Mouse (Mus musculus) mouse embryonic stem cell (cell line): ENCODE measurements around the gene Anp32e.
"Not testable (repeated sequence)": the region's sequence is repeated elsewhere in the genome, so short reads cannot be mapped to it uniquely, and the experiment has no call there.

Experiments
- in situ Hi-C, 2 experiments: fragments of 300-500 bp; cut with MboI; formaldehyde crosslinking; loops; 1 replicate in 1 of 2; 3 replicates in 1 of 2; pipeline ENCODE4 v1.14.3; 2019 to 2020; ENCODE audit warnings: low sequenced_read_pairs in 2 of 2, low pct_unique_long_range_greater_than_20kb in 1 of 2, mixed read lengths in 1 of 2; ENCODE audit not compliant: unreplicated experiment in 1 of 2

Anp32e gene

DNA sequence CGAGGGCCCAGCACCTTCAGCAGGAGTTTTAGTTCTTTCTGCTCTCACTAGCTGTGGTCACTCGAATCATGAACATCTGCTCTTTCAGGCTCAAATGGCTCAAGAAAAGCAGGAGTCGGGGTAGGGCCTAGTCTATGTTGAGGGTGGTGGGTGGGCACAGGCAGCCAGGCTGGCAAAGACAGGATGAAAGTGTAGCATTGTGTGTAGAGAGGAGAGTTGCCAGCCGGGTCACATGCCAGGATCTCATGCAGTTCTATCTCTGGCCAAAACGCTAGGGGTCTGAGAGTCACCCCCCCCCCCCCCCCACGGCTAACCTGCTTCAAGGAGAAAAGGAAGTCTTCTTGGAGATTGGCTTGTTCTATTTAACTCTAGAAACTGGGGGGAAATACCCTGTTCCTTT is 26.4 kb upstream of the Anp32e start:
- in situ Hi-C loops, result no loop called here

- in situ Hi-C loops, result no loop called here
Measured at GRCm38 (mm10) chr3:95903753-95904502, 25.1 kb upstream of the Anp32e start.

DNA sequence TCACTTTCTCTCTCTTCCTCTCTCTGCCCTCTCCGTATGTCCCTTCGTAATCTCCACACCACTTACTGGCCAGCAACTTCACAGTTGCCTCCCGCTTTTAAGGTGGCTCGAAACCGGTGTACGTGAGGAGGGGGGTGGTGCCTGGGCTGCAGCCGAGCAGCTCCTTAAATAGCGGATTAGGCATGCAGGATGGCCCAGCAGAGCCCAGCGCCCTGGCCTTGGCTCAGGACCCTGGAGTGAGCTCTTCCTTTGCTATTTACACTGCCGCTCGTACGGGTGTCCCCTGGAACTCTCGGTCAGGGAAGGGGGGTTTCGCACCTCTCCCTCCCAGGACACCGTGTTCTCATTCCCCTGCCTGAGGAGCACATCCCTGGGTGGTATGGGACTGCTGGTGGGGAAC is 24.5 kb upstream of the Anp32e start, which contains the start of gene Car14:
TSS of gene Car14 (minus strand) at position 124 of the 400 bp plus-strand sequence.
- in situ Hi-C loops, result no loop called here

- in situ Hi-C loops, result no loop called here
Measured at GRCm38 (mm10) chr3:95905146-95905939, 23.7 kb upstream of the Anp32e start.

GRCm38 (mm10) chr3:95905940-95906492 is 23.0 kb upstream of the Anp32e start:
- in situ Hi-C loops, result no loop called here

GRCm38 (mm10) chr3:95906860-95907259 is 22.2 kb upstream of the Anp32e start:
- in situ Hi-C loops, result no loop called here

DNA sequence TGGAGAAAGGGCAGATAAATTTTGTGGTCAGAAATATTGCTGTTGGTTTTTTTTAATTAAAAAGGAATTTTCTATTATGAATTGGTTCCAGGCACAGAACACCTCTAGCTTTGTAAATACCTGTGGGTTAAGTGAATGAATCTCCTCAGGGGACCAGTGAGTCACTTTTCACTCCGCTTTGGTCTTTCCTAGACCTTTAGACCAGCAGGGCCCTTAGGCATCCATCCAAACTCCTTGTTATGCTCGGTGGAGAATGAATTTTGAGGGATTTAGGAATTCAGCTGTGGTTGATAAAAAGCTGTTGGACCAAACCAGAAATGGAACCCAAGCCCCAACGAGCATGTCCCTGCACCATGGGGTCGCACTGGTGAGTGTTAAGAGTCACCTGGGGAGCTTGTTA is 21.4 kb upstream of the Anp32e start:
- in situ Hi-C loops, result no loop called here

DNA sequence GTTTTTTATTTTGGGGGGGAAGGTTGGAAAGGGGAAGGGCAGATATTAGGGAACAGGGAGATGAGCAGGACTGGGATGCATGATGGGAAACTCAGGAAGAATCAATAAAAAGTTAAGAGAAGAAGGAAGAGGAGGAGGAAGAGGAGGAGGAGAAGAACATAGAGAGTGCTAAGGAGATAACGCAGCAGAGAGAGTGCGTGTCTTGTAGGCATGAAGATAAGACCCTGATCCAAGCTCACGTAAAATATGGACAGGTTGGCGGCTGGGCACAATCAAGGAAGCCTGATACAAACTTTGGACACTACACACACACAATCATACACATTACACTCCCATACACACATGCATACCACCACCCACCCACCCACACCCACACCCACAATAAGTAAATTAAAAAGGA is 14.3 kb upstream of the Anp32e start:
- in situ Hi-C loops, result no loop called here

DNA sequence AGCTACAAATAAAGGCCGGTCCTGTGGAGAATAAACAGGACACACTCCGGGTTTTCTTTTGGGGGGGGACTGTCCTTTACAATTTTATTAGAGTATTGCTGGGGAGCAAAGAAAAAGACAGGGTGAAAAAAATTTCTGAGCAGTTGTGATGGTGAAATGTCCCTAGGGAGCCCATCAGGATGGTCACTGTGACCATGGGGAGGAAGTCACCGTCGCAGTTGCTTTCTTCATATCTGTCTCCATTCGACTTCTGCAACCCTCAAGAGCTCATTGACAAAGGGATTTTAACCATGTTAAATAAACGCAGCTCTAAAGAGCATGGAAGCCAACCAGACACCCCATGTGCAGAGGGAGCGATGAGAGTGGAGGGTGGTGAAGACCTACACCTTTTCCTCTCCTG is 12.3 kb upstream of the Anp32e start:
- in situ Hi-C loops, result no loop called here

DNA sequence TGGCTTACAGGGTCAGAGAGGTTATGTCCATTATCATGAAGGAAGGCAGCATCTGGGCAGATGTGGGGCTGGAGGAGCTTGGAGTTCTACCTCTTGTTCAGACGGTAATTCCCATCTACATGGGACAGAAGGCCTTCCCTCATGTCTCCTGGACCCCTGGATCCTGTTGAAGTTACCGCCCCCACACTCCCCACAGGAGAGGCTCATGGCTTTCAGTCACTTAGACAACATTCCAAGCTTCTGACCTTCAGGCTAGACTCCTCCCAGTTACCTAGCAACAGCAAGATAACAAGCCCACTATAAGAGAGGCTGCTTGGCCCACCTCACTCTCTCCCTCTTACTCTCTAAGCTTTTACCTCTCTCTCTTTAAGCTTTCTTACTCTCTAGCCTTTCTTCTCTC is 8.5 kb upstream of the Anp32e start:
- in situ Hi-C loops, result not testable (repeated sequence)

GRCm38 (mm10) chr3:95923429-95923828 is 5.6 kb upstream of the Anp32e start:
- in situ Hi-C loops, result not testable (repeated sequence)

DNA sequence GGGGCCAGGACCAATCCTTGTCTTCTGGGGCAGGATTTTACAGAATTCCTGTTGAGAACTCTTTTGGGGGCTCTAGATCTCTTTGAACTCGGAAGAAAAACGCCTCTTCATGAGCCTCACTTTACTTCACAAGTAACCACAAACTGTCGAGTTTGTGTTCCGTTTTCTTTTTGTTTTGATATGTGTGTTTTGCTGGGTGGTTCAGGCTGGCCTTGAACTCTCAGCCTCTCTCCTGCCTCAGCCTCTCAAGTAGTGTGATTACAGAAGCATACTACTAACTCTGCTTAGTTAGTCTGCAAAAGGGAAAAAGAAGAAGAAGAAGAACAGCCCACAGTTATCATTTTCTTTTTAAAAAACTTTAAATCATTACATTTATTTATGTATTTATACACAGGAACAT is 4.9 kb upstream of the Anp32e start:
- in situ Hi-C loops, result no loop called here

- in situ Hi-C loops, result no loop called here
Measured at GRCm38 (mm10) chr3:95925087-95925486, 4.0 kb upstream of the Anp32e start.

DNA sequence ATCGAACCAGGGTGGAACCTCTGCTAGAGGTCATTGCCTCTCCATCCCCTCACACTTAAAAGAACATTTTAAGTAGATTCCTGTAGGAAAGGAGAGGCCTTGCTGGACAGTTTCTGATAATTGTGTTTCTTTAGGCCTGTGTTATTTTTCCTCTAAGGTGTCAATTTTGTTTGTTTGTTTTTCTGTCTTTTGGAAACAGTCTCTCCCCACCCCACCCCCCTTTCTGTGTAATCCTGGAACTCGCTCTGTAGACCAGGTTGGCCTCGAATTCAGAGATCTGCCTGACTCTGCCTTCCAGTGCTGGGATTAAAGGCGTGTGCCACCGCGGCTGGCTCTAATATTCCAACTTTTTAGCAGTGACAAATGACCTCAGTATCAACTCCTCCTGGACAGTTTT is 787 bp upstream of the Anp32e start:
- in situ Hi-C loops, result no loop called here

DNA sequence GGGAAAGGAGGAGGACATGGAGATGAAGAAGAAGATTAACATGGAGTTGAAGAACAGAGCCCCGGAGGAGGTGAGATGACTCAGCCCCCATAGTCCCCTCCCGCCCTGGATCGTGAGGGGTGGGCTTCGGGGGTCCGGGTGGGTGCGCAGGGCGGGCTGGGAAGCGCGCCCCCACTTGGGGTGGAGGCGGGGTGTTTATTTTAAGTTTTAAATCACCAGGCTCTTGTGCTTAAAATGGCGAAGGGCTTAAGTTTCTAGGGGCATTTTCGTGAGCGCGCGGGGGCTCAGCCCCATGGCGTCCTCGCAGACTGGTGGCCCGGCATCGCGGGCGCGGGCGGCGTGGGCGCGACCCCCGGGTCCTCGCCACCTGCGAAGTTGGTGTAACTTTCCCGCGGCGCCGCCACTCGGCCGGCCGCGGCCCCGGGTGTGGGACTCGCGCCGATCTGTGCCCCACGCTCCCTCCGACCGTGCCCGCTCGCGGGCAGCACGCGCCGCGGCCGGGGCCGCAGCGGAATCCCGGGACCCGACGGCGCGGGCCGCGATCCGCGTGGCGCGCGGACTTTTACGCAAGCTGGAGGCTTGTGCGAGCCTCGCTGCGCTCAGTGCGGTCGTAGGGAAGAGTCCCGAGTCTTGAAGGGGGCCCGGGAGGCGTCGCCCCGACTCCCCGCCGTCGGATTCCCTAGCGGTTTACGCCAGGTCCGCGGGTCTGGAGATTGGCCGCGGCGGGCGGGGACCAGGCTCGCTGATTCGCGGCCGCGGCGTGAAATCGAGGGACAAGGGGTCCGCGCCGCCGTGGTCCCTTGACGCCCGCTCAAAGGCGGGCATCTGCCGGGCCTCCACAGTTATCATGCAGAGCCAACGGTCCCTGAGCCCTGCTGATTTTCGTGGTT is 780 bp downstream of the Anp32e start:
- in situ Hi-C loops, result no loop called here

GRCm38 (mm10) chr3:95930471-95930789 is 1.4 kb downstream of the Anp32e start:
- in situ Hi-C loops, result no loop called here

DNA sequence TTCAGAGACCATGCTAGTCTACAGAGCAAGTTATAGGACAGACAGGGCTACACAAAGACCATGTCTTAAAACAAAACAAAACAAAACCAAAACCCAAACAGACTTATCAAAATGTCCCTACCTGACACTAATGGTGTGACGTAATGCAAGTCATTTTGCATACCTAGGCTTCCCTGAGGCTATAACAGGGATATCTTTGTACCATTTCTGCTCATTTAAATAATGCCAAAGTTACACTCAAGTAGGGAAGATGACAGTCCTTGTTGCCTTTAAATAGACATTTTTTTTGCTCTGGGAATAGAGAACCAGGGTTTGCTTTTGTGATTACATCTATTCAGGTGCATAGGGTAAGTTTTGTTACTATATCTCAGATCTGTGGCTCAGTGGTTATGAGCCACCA is 2.4 kb downstream of the Anp32e start:
- in situ Hi-C loops, result no loop called here

- in situ Hi-C loops, result no loop called here
Measured at GRCm38 (mm10) chr3:95932157-95932556, 3.1 kb downstream of the Anp32e start.

DNA sequence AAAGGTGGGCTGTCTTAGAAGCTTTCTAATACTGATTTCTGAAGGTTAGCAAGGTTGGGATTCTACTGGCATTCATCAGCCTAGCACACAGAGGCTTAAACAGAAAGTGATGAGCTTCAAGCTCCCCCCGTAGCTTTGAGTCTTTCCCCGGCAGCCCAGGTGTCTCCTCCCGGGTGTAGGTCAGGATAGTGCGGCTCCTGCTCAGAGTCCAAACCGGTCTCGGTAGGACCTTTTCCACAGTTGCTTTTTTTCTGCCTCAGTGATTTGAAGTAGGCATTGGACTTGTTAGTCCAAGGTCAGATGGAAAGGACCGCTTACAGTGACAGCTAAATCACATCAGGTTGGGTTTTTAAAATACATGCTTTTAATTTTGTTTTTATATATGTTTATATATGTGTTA is 3.5 kb downstream of the Anp32e start:
- in situ Hi-C loops, result no loop called here
